ENCODE assay signal across 7 mouse cellular contexts in genomic region chr3:105489607-105490006, GRCm38 (mm10). TPM values are rescaled to one million over a fixed set of nuclear protein-coding genes. Genes with fewer than 3 reads are reported as not detected.
DNase-seq lines count a peak whose midpoint lies in the region; ATAC-seq and TF ChIP-seq lines count a peak whose summit lies in the region.

No protein-coding gene starts in this region.

- DNase-seq in ovary, adult 18-20 months (ENCODE audit: low spot score), result peak; percentile 37
- DNase-seq in ovary, postnatal 10 days (ENCODE audit: low spot score), result no peak
- peak; percentile 73 for DNase-seq in cerebellum, adult 8-10 months
- DNase-seq in heart, adult 9 months (ENCODE audit: low spot score in 2 of 2), result peak; percentile 48 to 53
- peak; percentile 70 to 73 for DNase-seq in left cerebral cortex, postnatal 14 days (ENCODE audit: low spot score in 2 of 2)
- peak; percentile 37 for DNase-seq in stomach, postnatal 0 days (ENCODE audit: low spot score)
- DNase-seq in embryo, embryonic 11 days, result no peak

- 9% methylated on average over 4 of the region's 4 CpGs for WGBS in stomach, postnatal 0 days

- intact Hi-C loops in left cerebral cortex, postnatal 14 days (cut with DNase I), result no loop called here

- no peak for TF ChIP-seq EP300 in stomach, postnatal 0 days (optimal IDR thresholded peaks at IDR 0.05)

- no peak for TF ChIP-seq CTCF in stomach, postnatal 0 days (IDR thresholded peaks at IDR 0.05; ENCODE audit: low read depth)

- no peak overlapping the region for H3K9ac ChIP-seq in stomach, postnatal 0 days (ENCODE audit: low read length)

- no peak for ATAC-seq in stomach, postnatal 0 days (ENCODE audit: low FRiP score, low TSS enrichment)

- no peaks in the 10 kb centered on the region for H3K4me1 ChIP-seq in stomach, postnatal 0 days (replicated peaks; ENCODE audit: control insufficient read depth, insufficient read depth)

- no peak overlapping the region for H3K4me3 ChIP-seq in stomach, postnatal 0 days (ENCODE audit: low read depth, low read length)

- no peaks in the 10 kb centered on the region for H3K9me3 ChIP-seq in stomach, postnatal 0 days (ENCODE audit: control insufficient read depth, low read length)

- H3K27me3 ChIP-seq in stomach, postnatal 0 days (ENCODE audit: control insufficient read depth, insufficient read depth, low read length), result no peaks in the 10 kb centered on the region

- no peaks in the 10 kb centered on the region for H3K36me3 ChIP-seq in stomach, postnatal 0 days (ENCODE audit: control insufficient read depth, insufficient read depth, low read length)

- H3K27ac ChIP-seq in stomach, postnatal 0 days (replicated peaks), result no peak overlapping the region

- H3K4me2 ChIP-seq in stomach, postnatal 0 days (replicated peaks; ENCODE audit: low read depth), result no peak overlapping the region

RNA-seq across cellular contexts. Expression of gene Kcnd3, which starts 37.5 kb away (rescaled TPM):
- 10 to 100 TPM; 33.6 to 40.8 TPM for total RNA-seq in left cerebral cortex, postnatal 14 days (2021)
- polyA plus RNA-seq in stomach, postnatal 0 days (2015; fragmentation: Nextera tagmentation; extraction: Ambion mirVana), result 2.4 and 2.7 TPM in 2 replicates

Comparison
In these comparisons a context has a peak if more than half of its experiments do, and no peak if none do; other contexts are left out.
1. DNase-seq: peak in ovary, adult 18-20 months (single experiment), cerebellum, adult 8-10 months (single experiment), heart, adult 9 months (2 of 2), left cerebral cortex, postnatal 14 days (2 of 2) and stomach, postnatal 0 days (single experiment); none in ovary, postnatal 10 days (single experiment) and embryo, embryonic 11 days (single experiment).